Mouse (Mus musculus): ENCODE results near the gene Glis3. TPM values are rescaled to one million over a fixed set of nuclear protein-coding genes. Genes with fewer than 3 reads are reported as not detected.

Gene Glis3
- total RNA-seq, 2 experiments from 2014 or later: 0.92 to 1.8 TPM

DNA sequence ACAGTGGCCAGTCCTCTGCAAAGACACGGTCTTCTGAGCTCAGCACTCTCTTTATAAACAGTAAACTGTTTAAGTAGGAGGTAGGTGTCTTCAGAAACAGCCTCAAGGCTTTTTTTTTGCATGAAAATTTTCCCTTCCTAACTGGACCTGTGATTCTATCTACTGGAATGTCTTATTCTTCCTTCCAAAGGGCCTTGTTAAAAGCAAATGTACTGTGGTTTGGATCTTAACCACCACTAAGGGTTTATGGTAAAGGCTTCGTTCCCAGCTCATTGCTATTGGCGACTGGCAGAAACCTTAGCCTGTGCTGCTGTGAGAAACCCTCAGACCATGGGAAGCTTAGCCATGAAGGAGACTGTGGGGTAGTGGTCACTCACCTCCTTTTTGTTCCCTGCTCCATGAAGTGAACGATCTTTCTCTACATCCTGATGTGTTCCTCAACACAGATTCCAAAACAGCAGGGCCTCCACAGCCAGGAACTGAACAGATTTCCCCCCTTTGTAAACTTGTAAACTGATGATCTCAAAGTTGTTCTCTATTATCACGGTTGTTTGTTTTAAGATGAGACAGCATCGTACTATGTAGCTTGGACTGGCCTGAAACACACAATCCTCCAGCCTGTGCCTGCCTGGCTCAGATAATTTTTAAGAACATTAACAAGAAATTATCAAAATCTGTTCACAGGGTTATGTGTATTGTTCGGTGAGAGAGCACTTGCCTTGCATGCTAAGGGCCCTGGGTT lies 88.0 kb downstream of the Glis3 start:
- no peak for DNase-seq

DNA sequence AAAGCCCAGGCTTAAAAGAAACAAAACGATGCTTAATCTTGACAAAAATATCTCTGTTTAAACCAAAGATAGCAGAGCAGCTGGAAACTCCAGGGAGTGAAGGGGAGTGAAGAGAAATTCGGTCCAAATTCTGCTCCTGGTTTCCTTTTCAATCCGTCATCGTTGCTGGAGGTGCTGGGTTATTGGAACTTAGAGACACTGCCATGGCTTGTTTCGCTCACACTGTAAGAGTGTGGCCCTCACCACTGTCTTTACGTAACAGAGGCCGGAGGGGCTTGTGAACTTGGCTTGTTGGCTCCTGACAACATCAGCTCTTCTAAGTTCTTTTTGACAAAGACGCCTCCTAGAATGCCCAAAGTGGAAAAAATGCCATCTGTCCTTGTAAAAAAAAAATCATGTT lies 99.4 kb downstream of the Glis3 start:
- no peak for DNase-seq

- no peak for DNase-seq
These were observed 100.0 kb downstream of the Glis3 start for GRCm38 (mm10) chr19:28579724-28580375.

DNA sequence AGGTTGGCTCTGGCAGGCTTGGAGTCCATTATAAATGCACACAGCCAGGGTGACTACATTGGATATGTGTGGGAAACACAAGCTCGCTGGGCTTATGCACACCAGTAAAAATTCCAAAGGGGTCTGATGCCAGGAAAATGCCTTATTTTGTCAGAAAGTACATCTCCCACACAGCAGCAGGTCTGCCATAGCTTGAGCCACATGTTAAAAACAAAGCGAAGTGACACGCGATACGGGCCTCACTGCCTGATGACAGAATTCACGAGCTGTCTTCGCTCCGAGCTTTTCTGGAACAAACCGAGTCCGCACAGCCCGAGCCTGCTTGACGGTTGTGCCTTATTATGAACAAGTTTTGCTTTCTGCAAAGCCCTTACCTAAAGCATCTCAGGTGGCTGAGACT lies 102.9 kb downstream of the Glis3 start:
- DNase-seq: no peak

DNA sequence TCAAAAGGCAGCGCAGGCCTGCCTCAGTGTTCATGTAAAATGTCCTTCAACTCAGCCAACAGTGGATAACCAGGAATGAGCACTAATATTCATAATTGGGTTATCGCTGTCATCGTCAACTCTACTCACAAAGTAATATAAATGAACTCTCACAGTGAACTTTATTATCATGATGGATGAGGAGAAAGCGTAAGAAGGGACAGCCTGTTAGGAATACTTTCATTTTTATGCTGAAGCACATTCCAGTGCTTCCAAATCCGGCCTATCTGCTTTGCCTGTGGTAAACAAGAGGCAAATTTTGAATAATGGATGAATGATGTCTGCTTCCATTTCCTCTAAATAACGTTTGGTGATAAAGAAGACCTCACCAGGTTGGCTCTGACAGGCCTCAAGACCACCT lies 103.3 kb downstream of the Glis3 start:
- DNase-seq: no peak

- DNase-seq: no peak
These were observed 106.2 kb downstream of the Glis3 start for GRCm38 (mm10) chr19:28573641-28574040.

- no peak for DNase-seq
These were observed 110.0 kb downstream of the Glis3 start for GRCm38 (mm10) chr19:28569856-28570255.

GRCm38 (mm10) chr19:28567100-28567499 lies 112.8 kb downstream of the Glis3 start:
- no peak for DNase-seq

DNA sequence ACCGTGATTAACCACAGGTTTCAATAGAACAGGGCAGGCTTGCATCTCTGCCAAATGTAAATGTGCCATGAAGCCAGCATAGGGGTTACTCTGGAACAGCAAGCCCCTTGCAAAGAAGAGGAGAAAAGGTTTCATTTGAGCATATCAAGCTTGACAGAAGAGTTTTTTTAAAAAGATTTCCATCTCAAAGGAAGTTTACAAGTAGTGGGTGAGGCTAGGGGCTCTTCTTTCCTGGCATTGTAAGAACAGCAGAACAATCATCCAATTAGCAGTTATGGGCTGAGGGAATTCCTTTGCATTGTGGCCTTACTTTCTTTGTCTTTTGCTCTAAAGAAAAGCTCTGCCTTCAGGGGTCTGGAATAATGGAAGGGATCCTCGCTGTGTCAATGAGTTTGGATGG lies 113.3 kb downstream of the Glis3 start:
- no peak for DNase-seq

GRCm38 (mm10) chr19:28561697-28562002 lies 118.2 kb downstream of the Glis3 start:
- DNase-seq: no peak

DNA sequence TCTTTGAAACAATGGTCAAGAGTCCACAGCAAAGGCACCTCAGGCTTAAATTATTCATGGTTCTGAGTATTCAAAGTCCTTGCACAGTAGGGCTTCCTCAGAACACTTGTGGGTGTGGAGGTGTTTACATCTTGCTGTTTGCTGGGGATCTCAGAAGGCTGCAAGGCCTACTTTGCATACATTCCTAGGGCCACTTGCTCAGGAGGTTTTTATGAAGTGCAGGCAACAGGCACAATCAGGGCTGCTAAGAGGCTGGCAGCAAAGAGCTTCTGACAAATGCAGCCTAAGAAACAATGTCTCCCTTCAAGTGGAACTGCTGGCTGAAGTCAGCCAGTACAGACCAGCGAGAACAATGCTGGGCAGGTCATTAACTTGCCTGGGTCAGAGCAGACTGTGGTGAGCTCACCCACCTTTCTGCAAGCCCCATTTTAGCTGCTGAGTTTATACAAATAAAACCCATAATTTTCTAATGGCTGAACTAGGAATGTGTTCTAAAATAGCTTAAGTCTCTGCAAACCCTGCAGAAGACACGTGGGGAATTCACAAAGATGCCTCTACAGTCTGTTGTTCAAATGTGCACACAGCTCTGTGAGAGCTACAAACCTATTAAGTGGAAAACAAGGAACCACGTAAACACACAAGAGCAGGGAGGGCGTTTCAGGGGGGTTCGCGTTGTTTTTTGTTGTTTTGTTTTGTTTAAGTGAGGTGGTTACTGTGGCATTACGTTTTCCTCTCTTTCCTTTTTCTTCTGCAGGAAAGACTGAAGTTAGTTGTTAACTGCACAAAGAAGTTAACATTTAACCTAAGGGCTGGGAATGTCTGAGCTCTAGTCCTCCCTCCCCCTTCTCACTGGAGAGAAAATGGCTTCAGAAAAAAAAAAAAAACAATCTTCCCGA lies 118.8 kb downstream of the Glis3 start:
- DNase-seq: no peak

GRCm38 (mm10) chr19:28559836-28560235 lies 120.0 kb downstream of the Glis3 start:
- DNase-seq: no peak

DNA sequence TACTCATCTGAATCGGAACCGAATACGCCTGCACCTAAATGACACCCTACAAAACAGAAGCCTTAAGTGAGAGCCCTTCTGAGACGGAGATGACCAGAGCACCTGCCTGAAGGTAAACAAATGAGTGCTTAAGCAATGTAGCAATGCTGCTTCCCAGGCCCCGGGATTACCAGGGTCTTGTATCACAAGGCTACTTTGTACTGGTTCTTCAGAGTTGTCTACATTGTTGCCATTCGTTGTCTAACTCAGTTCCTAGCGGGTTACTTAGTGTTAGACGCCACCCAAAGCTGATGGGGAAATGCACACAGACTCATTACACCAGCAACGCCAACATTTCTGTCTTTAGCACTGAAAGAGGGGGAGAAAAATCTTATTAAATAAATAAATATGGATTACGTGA lies 120.5 kb downstream of the Glis3 start:
- no peak for DNase-seq

GRCm38 (mm10) chr19:28558661-28559060 lies 121.2 kb downstream of the Glis3 start:
- DNase-seq: peak; percentile 13 to 19

GRCm38 (mm10) chr19:28557559-28558328 lies 122.1 kb downstream of the Glis3 start:
- DNase-seq: peak in 1 of 2 experiments; percentile 9

GRCm38 (mm10) chr19:28555181-28555929 lies 124.5 kb downstream of the Glis3 start:
- no peak for DNase-seq

DNA sequence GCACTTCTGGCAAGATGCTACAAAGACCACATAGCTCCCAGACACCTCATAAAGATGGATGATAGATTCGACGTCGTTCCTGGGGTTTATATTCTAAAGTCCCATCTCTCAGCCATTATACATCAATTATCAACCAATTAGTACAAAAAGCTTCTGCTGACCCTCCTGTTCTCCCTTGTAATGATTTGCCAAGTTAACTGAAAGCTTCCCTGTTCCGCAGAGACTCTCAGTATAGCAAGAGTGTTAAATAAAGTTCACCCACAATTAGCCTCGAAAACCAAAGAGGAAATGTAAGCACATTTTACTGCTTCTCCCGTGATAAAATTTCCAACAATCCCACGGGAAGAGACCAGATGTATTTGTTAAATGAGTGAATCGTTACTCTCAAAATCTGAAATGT lies 129.3 kb downstream of the Glis3 start:
- no peak for DNase-seq

DNA sequence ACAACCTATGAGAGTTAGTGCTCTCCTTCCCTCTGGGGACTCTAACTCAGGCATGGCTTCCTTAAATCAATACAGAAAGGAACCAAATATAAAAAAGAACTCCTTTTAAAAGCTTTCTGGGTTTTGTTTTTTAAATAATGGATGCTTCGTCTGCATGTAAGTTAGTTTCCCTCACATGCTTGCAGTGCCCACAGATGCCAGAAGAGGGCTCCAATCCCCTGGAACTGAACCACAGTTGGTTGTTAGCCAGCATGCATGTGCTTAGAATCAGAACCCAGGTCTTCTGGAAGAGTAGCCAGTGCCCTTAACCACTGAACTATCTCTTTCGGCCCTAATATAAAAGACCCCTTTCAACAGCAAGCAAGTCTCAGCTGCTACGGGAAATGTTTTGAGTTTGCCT lies 132.9 kb downstream of the Glis3 start:
- DNase-seq: no peak

- DNase-seq: no peak
These were observed 134.4 kb downstream of the Glis3 start for GRCm38 (mm10) chr19:28545493-28545892.

DNA sequence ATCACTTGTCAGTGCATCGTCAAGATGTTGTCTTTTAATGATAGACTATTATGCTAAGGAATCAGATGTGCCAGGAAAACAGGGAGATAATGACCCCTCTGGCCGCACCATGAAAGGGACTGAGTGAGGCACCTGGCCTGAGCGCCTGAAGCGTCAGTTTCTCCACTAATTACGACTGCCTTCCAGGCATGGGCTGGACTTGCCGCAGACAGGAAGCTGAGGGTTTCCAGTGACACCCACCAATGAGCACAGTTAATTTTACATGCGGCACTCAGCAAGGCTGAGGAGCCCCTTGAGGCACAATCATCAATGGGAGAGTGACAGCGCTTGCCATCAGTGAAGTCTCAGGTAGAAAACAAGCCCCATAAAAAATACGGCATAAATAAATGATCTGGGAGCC lies 141.1 kb downstream of the Glis3 start:
- DNase-seq: no peak

DNA sequence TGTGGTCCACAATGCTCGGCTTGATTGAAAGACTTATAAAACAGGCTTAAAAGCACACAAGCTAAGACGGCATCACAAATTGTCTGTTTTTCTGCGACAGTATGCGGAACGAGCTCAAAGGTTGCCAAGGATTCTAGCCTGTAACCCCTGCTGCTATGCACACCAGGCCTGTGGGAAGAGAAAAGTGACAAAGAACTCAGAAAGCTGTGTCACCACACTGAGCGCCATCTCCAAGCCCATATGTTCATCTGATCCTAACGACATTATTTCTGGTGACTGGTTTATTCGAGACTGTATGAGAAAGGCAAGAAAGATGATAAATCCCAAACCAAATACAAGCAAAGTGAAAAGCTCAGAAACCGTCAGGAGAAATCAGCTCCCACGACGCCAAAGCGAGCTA lies 144.9 kb downstream of the Glis3 start:
- DNase-seq: no peak

DNA sequence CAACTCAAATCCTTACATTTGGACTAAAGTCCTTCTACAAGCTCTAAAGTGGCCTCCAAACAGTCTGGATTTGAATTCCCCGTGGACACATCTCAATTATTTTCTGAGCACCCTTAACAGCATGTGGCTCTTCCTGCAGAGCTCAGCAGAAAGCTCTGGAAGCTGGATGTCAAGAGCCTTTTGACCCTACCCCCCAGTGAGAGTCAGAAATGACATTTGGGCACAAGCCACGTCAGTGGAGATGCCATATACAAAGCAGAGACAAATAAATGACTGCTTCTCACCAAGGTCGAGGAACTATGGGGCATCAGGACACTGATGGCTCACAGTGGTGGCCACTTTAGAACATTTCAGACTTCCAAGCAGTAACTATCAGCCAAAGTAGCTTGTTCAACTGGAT lies 146.3 kb downstream of the Glis3 start:
- DNase-seq: no peak

Measured in heart, adult 18-20 months (tissue).